Mouse (Mus musculus) T-helper 1 cell (primary cell): ENCODE measurements around the gene Gm14744.
"Not testable (repeated sequence)": the region's sequence is repeated elsewhere in the genome, so short reads cannot be mapped to it uniquely, and the experiment has no call there.

Experiments
- in situ Hi-C: fragments of 300-600 bp; cut with MboI, MseI; formaldehyde crosslinking; loops from one replicate; pipeline ENCODE4 v1.15.1; 2025; ENCODE audit warnings: high pct_unique_total_duplicates

Gm14744 gene

GRCm38 (mm10) chrX:77864458-77864857 lies at the start of gene Gm14744:
Gm14744 (plus strand) TSS chrX:77864758.
- in situ Hi-C loops, result loop anchor here (25.0 kb wide), 1 partner anchor 1202 kb away; no protein-coding TSS in a partner anchor

DNA sequence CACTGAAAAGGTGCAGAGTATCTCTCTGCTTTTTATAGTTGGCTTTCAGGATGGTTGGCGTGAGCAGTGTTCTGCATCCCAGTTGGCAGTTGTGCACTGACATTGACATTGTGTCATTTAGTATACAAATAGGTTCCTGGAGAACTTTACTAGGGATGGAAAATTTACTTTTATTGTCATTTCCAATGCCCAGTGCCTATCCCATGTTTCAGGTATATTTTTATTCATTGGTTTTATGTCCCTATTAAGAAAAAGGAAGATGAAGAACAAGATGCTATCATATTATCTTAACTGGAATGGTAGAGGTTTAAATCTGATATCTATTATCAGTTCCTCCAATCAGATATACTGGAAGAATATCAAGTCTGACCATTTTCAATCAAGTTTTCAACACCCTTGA lies 11.0 kb upstream of the Gm14744 start, which contains the start of gene Pbsn:
Pbsn (minus strand) TSS at position 101 of the 400 bp plus-strand sequence.
- in situ Hi-C loops, result loop anchor here (25.0 kb wide), 1 partner anchor 1191 kb away; no protein-coding TSS in a partner anchor

- in situ Hi-C loops, result not testable (repeated sequence)
Measured at GRCm38 (mm10) chrX:77880033-77880432, 15.5 kb downstream of the Gm14744 start.
